Mouse (Mus musculus): ENCODE results near the gene Casc1. TPM values are rescaled to one million over a fixed set of nuclear protein-coding genes. Genes with fewer than 3 reads are reported as not detected.

The Casc1 gene
- polyA plus RNA-seq, 1 experiment from 2014 or later = 1.4 TPM

GRCm38 (mm10) chr6:145211376-145212305 is 836 bp upstream of the Casc1 start:
- Histone ChIP-seq H3K36me3 (replicated peaks; ENCODE audit: control insufficient read depth, insufficient read depth) (peaks cover 14% of the 10 kb centered on the region; the same call in 1 of the 2 replicates), H3K9me3 (ENCODE audit: control insufficient read depth, low read length) (no peaks in the 10 kb centered on the region), H3K4me3 (replicated peaks; ENCODE audit: low read length) (peak overlapping the region; percentile 67), H3K27me3 (ENCODE audit: control insufficient read depth, insufficient read depth, low read length) (no peaks in the 10 kb centered on the region), H3K4me2 (replicated peaks) (peak overlapping the region; percentile 74), H3K9ac (peak overlapping the region; percentile 83), H3K4me1 (replicated peaks; ENCODE audit: control insufficient read depth, insufficient read depth, low read length) (peaks cover 11% of the 10 kb centered on the region), H3K27ac (peak overlapping the region; percentile 91)
- DNase-seq (ENCODE audit: low spot score) (no peak), ATAC-seq (ENCODE audit: low FRiP score) (peak; percentile 33)
- WGBS = 3% methylated on average over 21 of the region's 21 CpGs

- H3K9me3 ChIP-seq (ENCODE audit: control insufficient read depth, low read length) = no peaks in the 10 kb centered on the region
- DNase-seq (ENCODE audit: low spot score) = no peak
- no peaks in the 10 kb centered on the region for H3K27me3 ChIP-seq (ENCODE audit: control insufficient read depth, insufficient read depth, low read length)
- H3K27ac ChIP-seq = no peak overlapping the region; the same call in 1 of the 2 replicates
- 0 out of 2 replicates have a peak overlapping the region, but pooled peaks have one; percentile 18 for H3K9ac ChIP-seq
- H3K4me3 ChIP-seq (replicated peaks; ENCODE audit: low read length) = peak overlapping the region; percentile 33
- H3K4me1 ChIP-seq (replicated peaks; ENCODE audit: control insufficient read depth, insufficient read depth, low read length) = peaks cover 11% of the 10 kb centered on the region
- peaks cover 6% of the 10 kb centered on the region; the same call in 1 of the 2 replicates for H3K36me3 ChIP-seq (replicated peaks; ENCODE audit: control insufficient read depth, insufficient read depth)
- no peak for ATAC-seq (ENCODE audit: low FRiP score)
- WGBS = 29% methylated on average over 8 of the region's 8 CpGs
- peak overlapping the region; percentile 59 for H3K4me2 ChIP-seq (replicated peaks)
Measured at GRCm38 (mm10) chr6:145210056-145210680, 637 bp downstream of the Casc1 start.

GRCm38 (mm10) chr6:145205142-145205541 is 5.7 kb downstream of the Casc1 start:
- Histone ChIP-seq H3K27me3 (ENCODE audit: control insufficient read depth, insufficient read depth, low read length) (no peaks in the 10 kb centered on the region), H3K4me2 (replicated peaks) (no peak overlapping the region), H3K9ac (no peak overlapping the region), H3K9me3 (ENCODE audit: control insufficient read depth, low read length) (no peaks in the 10 kb centered on the region), H3K4me3 (replicated peaks; ENCODE audit: low read length) (no peak overlapping the region), H3K4me1 (replicated peaks; ENCODE audit: control insufficient read depth, insufficient read depth, low read length) (0 out of 2 replicates have a peak, but pooled peaks cover 3% of the 10 kb centered on the region), H3K27ac (no peak overlapping the region), H3K36me3 (replicated peaks; ENCODE audit: control insufficient read depth, insufficient read depth) (no peaks in the 10 kb centered on the region)
- WGBS = 72% methylated on average over 10 of the region's 10 CpGs
- DNase-seq (ENCODE audit: low spot score) = no peak
- ATAC-seq (ENCODE audit: low FRiP score) = no peak

DNA sequence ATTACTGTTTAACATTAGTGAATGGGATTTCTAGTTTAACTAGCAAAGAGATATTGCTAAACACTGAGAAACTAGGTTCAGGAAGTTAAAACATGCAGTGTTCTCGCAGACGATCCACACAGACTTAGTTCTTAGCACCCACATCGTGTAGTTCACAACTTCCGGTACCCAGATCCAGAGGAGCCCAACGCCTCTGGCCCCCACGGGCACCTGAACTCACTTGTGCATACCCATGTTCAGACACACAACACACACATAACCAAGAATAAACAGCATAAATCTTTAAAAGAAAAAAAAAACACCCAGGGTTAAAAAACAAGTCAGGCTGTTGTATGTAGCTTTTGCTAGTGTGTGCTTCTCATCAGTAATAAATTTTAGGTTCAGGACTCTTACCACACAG is 6.4 kb downstream of the Casc1 start:
- no peaks in the 10 kb centered on the region for H3K36me3 ChIP-seq (replicated peaks; ENCODE audit: control insufficient read depth, insufficient read depth)
- ATAC-seq (ENCODE audit: low FRiP score) (no peak), DNase-seq (ENCODE audit: low spot score) (no peak)
- no peak overlapping the region for H3K9ac ChIP-seq
- no peaks in the 10 kb centered on the region for H3K9me3 ChIP-seq (ENCODE audit: control insufficient read depth, low read length)
- H3K27me3 ChIP-seq (ENCODE audit: control insufficient read depth, insufficient read depth, low read length) = no peaks in the 10 kb centered on the region
- no peak overlapping the region for H3K4me3 ChIP-seq (replicated peaks; ENCODE audit: low read length)
- no peaks in the 10 kb centered on the region for H3K4me1 ChIP-seq (replicated peaks; ENCODE audit: control insufficient read depth, insufficient read depth, low read length)
- WGBS = 94% methylated on average over 6 of the region's 6 CpGs
- no peak overlapping the region for H3K4me2 ChIP-seq (replicated peaks)
- H3K27ac ChIP-seq = no peak overlapping the region

- H3K9me3 ChIP-seq (ENCODE audit: control insufficient read depth, low read length) = no peaks in the 10 kb centered on the region
- no peak overlapping the region for H3K4me2 ChIP-seq (replicated peaks)
- no peaks in the 10 kb centered on the region for H3K27me3 ChIP-seq (ENCODE audit: control insufficient read depth, insufficient read depth, low read length)
- no peak overlapping the region for H3K27ac ChIP-seq
- no peak for ATAC-seq (ENCODE audit: low FRiP score)
- H3K9ac ChIP-seq = no peak overlapping the region
- H3K4me3 ChIP-seq (replicated peaks; ENCODE audit: low read length) = no peak overlapping the region
- DNase-seq (ENCODE audit: low spot score) = no peak
- WGBS = 83% methylated on average over 13 of the region's 13 CpGs
- no peaks in the 10 kb centered on the region for H3K36me3 ChIP-seq (replicated peaks; ENCODE audit: control insufficient read depth, insufficient read depth)
- H3K4me1 ChIP-seq (replicated peaks; ENCODE audit: control insufficient read depth, insufficient read depth, low read length) = no peaks in the 10 kb centered on the region
Measured at GRCm38 (mm10) chr6:145202432-145203125, 8.2 kb downstream of the Casc1 start.

DNA sequence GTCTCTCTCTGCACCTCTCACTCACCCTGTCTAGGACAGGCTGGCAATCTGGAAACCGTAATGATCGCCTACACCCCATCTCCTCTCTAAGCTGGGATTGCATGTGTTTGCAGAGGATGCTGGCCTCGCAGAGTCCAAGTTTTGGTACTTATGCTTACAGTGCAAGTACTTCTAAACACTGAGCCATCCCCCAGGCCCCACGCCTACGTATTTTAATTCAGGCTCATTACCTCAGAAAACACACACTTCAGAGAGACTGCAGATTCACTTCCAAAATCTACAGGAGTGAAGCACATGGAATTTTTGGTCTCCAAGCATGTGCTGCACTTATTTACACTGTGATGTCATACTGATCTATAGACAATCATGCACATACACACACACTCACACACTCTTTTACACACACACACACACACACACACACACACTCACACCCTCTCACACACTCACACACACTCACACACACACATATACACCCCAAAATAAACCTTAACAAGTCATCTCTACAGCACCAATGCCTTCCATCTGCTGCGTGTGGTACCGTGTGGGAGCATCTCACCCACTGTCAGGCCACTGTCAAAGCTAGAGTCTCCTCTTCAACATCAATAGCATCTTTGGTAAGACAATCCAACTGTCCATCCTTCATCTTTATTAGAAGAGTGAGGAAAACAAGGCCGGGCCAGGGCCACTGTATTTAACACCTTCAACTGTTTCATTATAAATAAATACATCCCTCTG is 12.7 kb downstream of the Casc1 start:
- H3K4me1 ChIP-seq (replicated peaks; ENCODE audit: control insufficient read depth, insufficient read depth, low read length) = no peaks in the 10 kb centered on the region
- DNase-seq (ENCODE audit: low spot score) = no peak
- no peak overlapping the region for H3K9ac ChIP-seq
- H3K27ac ChIP-seq = no peak overlapping the region
- H3K4me3 ChIP-seq (replicated peaks; ENCODE audit: low read length) = no peak overlapping the region
- no peak for ATAC-seq (ENCODE audit: low FRiP score)
- H3K4me2 ChIP-seq (replicated peaks) = no peak overlapping the region
- no peaks in the 10 kb centered on the region for H3K27me3 ChIP-seq (ENCODE audit: control insufficient read depth, insufficient read depth, low read length)
- H3K9me3 ChIP-seq (ENCODE audit: control insufficient read depth, low read length) = no peaks in the 10 kb centered on the region
- WGBS = 96% methylated on average over 8 of the region's 8 CpGs
- H3K36me3 ChIP-seq (replicated peaks; ENCODE audit: control insufficient read depth, insufficient read depth) = no peaks in the 10 kb centered on the region

DNA sequence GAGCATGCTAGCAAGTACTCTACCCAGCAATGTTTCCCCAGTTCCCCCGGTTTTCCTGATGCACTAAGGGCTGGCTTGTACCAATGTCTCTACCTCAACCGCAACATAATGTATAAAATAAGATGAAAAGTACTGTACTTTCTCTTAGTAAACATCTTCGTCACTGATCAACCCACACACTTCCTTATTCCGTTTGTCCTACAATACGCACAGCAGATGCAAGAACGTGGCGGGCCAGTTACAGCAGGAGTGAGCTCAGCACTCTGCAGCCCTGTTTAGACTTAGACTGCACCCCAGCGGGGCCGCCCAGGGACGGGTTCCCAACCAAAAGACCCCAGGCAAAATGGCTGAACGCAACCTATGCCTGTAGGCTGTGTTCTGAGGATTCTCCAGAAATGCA is 17.4 kb downstream of the Casc1 start:
- WGBS = 84% methylated on average over 11 of the region's 11 CpGs
- Histone ChIP-seq H3K36me3 (replicated peaks; ENCODE audit: control insufficient read depth, insufficient read depth) (no peaks in the 10 kb centered on the region), H3K9ac (no peak overlapping the region), H3K27me3 (ENCODE audit: control insufficient read depth, insufficient read depth, low read length) (no peaks in the 10 kb centered on the region), H3K9me3 (ENCODE audit: control insufficient read depth, low read length) (no peaks in the 10 kb centered on the region), H3K4me2 (replicated peaks) (no peak overlapping the region), H3K4me3 (replicated peaks; ENCODE audit: low read length) (no peak overlapping the region), H3K4me1 (replicated peaks; ENCODE audit: control insufficient read depth, insufficient read depth, low read length) (no peaks in the 10 kb centered on the region), H3K27ac (no peak overlapping the region)
- DNase-seq (ENCODE audit: low spot score) = no peak
- no peak for ATAC-seq (ENCODE audit: low FRiP score)

GRCm38 (mm10) chr6:145193038-145193437 is 17.8 kb downstream of the Casc1 start:
- 92% methylated on average over 3 of the region's 3 CpGs for WGBS
- H3K9me3 ChIP-seq (ENCODE audit: control insufficient read depth, low read length) = no peaks in the 10 kb centered on the region
- no peaks in the 10 kb centered on the region for H3K36me3 ChIP-seq (replicated peaks; ENCODE audit: control insufficient read depth, insufficient read depth)
- no peak for ATAC-seq (ENCODE audit: low FRiP score)
- H3K4me2 ChIP-seq (replicated peaks) = no peak overlapping the region
- no peak for DNase-seq (ENCODE audit: low spot score)
- H3K4me1 ChIP-seq (replicated peaks; ENCODE audit: control insufficient read depth, insufficient read depth, low read length) = no peaks in the 10 kb centered on the region
- no peak overlapping the region for H3K9ac ChIP-seq
- no peaks in the 10 kb centered on the region for H3K27me3 ChIP-seq (ENCODE audit: control insufficient read depth, insufficient read depth, low read length)
- H3K4me3 ChIP-seq (replicated peaks; ENCODE audit: low read length) = no peak overlapping the region
- H3K27ac ChIP-seq = no peak overlapping the region
